Mouse (Mus musculus): ENCODE measurements around the gene Rgs7bp. TPM values are rescaled to one million over a fixed set of nuclear protein-coding genes. Genes with fewer than 3 reads are reported as not detected.

Gene Rgs7bp
- polyA plus RNA-seq, 1 experiment = 0.19 TPM

DNA sequence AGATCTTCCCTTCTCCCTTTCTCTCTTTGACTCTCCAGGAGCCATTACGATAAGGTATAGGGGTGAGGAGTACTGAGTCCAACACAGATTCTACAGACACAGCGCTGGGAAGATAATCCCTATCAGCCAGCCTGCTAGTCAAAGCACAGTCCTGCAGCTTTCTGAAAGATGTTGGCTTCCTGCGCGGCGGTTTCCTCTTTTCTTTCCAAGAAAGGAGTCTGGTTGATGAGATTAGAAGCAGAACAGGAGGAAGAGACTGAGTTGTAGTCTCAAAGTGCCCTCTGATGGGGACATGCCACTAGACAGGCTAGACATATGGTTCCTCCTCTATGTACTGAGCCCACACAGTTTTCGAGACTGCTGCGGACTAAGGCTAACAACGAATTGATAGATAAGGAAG is 6.1 kb downstream of the Rgs7bp start:
- Histone ChIP-seq H3K4me3 (ENCODE audit: control insufficient read depth, insufficient read depth, low read length) (no peak overlapping the region), H3K27me3 (ENCODE audit: control insufficient read depth, insufficient read depth, low read length) (no peaks in the 10 kb centered on the region; the same call in 1 of the 2 replicates), H3K27ac (ENCODE audit: control insufficient read depth, insufficient read depth, low read length) (no peak overlapping the region), H3K36me3 (ENCODE audit: control insufficient read depth, insufficient read depth, low read length) (no peaks in the 10 kb centered on the region), H3K4me1 (replicated peaks; ENCODE audit: control insufficient read depth, insufficient read depth, low read length) (peaks cover 6% of the 10 kb centered on the region)
- TF ChIP-seq POLR2A (IDR thresholded peaks at IDR 0.05; ENCODE audit: control insufficient read depth, extremely low read depth, insufficient read depth, low read length, poor library complexity) = no peak
- TF ChIP-seq CTCF (IDR thresholded peaks at IDR 0.05; ENCODE audit: borderline replicate concordance, control insufficient read depth, extremely low read depth, insufficient read depth, low read length, poor library complexity) = no peak
- 6% methylated on average over 8 of the region's 8 CpGs for WGBS
- DNase-seq = no peak

DNA sequence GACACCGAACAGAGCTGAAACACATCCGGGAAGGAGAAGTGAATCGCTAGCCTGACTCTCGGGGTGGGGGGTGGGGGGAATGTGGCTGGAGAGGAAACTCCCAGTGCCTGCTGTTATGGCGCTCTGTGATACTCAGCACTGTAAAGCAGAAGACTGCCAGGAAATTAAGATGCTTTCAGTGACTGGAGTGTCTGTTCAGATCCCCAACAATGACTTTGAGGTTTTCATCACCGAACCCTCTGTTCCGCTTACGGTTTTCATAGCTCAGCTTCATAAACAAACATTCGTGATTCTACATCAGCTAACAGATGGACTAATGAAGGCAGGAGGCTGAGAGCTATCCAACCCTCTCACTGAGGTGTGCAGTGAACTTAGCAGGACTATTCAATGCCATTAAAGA is 7.4 kb downstream of the Rgs7bp start:
- Histone ChIP-seq H3K27ac (ENCODE audit: control insufficient read depth, insufficient read depth, low read length) (no peak overlapping the region), H3K36me3 (ENCODE audit: control insufficient read depth, insufficient read depth, low read length) (no peaks in the 10 kb centered on the region), H3K4me1 (replicated peaks; ENCODE audit: control insufficient read depth, insufficient read depth, low read length) (peaks cover 3% of the 10 kb centered on the region), H3K27me3 (ENCODE audit: control insufficient read depth, insufficient read depth, low read length) (no peaks in the 10 kb centered on the region), H3K4me3 (ENCODE audit: control insufficient read depth, insufficient read depth, low read length) (no peak overlapping the region)
- WGBS = 3% methylated on average over 9 of the region's 9 CpGs
- no peak for DNase-seq
- TF ChIP-seq CTCF (IDR thresholded peaks at IDR 0.05; ENCODE audit: borderline replicate concordance, control insufficient read depth, extremely low read depth, insufficient read depth, low read length, poor library complexity) (no peak), POLR2A (IDR thresholded peaks at IDR 0.05; ENCODE audit: control insufficient read depth, extremely low read depth, insufficient read depth, low read length, poor library complexity) (no peak)

DNA sequence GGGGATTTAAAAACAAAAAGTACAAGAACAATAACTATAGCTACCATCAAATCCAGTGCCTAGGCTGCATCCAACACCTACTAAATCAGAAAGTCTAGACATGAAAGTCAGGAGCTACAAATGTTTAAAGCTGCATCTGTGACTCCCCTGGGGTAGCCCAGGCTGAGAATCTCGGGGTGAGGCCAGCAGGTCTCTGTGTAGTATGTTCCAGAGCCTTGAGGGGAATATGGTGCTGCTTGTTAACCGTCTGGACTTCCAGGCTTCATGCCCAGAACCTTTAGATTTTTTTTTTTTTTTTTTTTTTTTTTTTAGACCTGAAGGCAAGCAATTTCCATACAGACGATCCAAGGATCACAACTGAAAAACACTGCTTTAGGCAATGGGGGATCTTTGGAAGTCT is 10.8 kb downstream of the Rgs7bp start:
- Histone ChIP-seq H3K27me3 (ENCODE audit: control insufficient read depth, insufficient read depth, low read length) (no peaks in the 10 kb centered on the region), H3K27ac (ENCODE audit: control insufficient read depth, insufficient read depth, low read length) (no peak overlapping the region), H3K4me3 (ENCODE audit: control insufficient read depth, insufficient read depth, low read length) (no peak overlapping the region), H3K36me3 (ENCODE audit: control insufficient read depth, insufficient read depth, low read length) (no peaks in the 10 kb centered on the region), H3K4me1 (replicated peaks; ENCODE audit: control insufficient read depth, insufficient read depth, low read length) (peaks cover 3% of the 10 kb centered on the region)
- TF ChIP-seq CTCF (IDR thresholded peaks at IDR 0.05; ENCODE audit: borderline replicate concordance, control insufficient read depth, extremely low read depth, insufficient read depth, low read length, poor library complexity) (no peak), POLR2A (IDR thresholded peaks at IDR 0.05; ENCODE audit: control insufficient read depth, extremely low read depth, insufficient read depth, low read length, poor library complexity) (no peak)
- no peak for DNase-seq
- 83% methylated on average over 3 of the region's 3 CpGs for WGBS

DNA sequence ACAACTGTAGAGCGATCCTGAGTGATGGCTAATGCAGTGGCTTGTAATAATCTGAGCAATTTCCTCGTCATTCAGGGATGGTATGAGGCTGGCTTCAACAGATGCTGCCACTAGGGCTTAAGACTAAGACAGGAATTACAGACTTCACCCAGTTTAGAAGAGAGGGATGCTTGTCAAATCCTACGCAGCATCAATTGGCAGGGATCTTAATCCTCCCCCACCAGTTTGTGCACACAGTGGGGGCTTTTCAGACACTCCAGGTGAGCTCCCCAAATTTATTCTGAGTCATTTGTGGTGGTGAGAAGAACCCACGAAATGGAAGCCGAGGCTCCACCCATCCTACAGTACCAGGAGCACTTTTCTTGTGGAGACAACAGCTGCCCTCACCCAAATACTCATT is 16.4 kb downstream of the Rgs7bp start:
- H3K4me3 ChIP-seq (ENCODE audit: control insufficient read depth, insufficient read depth, low read length) = no peak overlapping the region
- no peak overlapping the region for H3K27ac ChIP-seq (ENCODE audit: control insufficient read depth, insufficient read depth, low read length)
- DNase-seq = no peak
- WGBS = 90% methylated on average over 5 of the region's 5 CpGs
- TF ChIP-seq POLR2A (IDR thresholded peaks at IDR 0.05; ENCODE audit: control insufficient read depth, extremely low read depth, insufficient read depth, low read length, poor library complexity) (no peak), CTCF (IDR thresholded peaks at IDR 0.05; ENCODE audit: borderline replicate concordance, control insufficient read depth, extremely low read depth, insufficient read depth, low read length, poor library complexity) (no peak)
- H3K36me3 ChIP-seq (ENCODE audit: control insufficient read depth, insufficient read depth, low read length) = no peaks in the 10 kb centered on the region
- no peaks in the 10 kb centered on the region for H3K27me3 ChIP-seq (ENCODE audit: control insufficient read depth, insufficient read depth, low read length)
- H3K4me1 ChIP-seq (replicated peaks; ENCODE audit: control insufficient read depth, insufficient read depth, low read length) = no peaks in the 10 kb centered on the region

DNA sequence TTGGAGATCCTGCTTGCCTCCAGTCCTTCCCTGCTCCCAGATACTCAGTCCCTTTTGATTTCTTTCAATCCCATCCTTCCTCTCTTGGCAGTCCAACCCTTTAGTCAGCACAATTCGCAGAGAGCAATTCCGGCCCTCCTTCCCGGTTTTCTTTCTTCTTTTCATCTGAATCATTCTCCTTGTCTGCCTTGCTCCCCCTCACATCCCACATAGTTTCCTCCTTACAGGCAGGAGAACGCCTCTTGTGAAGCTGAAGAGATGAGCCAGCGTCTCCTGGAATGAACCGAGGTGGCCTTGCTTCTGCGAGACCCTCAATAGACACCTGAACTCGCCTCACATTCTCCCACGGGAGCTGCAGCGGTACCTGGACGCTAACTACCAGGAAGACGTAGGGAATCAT is 16.9 kb downstream of the Rgs7bp start:
- WGBS = 96% methylated on average over 12 of the region's 12 CpGs
- Histone ChIP-seq H3K4me3 (ENCODE audit: control insufficient read depth, insufficient read depth, low read length) (no peak overlapping the region), H3K36me3 (ENCODE audit: control insufficient read depth, insufficient read depth, low read length) (no peaks in the 10 kb centered on the region), H3K27me3 (ENCODE audit: control insufficient read depth, insufficient read depth, low read length) (no peaks in the 10 kb centered on the region), H3K4me1 (replicated peaks; ENCODE audit: control insufficient read depth, insufficient read depth, low read length) (no peaks in the 10 kb centered on the region), H3K27ac (ENCODE audit: control insufficient read depth, insufficient read depth, low read length) (no peak overlapping the region)
- no peak for DNase-seq
- TF ChIP-seq CTCF (IDR thresholded peaks at IDR 0.05; ENCODE audit: borderline replicate concordance, control insufficient read depth, extremely low read depth, insufficient read depth, low read length, poor library complexity) = no peak
- no peak for TF ChIP-seq POLR2A (IDR thresholded peaks at IDR 0.05; ENCODE audit: control insufficient read depth, extremely low read depth, insufficient read depth, low read length, poor library complexity)

DNA sequence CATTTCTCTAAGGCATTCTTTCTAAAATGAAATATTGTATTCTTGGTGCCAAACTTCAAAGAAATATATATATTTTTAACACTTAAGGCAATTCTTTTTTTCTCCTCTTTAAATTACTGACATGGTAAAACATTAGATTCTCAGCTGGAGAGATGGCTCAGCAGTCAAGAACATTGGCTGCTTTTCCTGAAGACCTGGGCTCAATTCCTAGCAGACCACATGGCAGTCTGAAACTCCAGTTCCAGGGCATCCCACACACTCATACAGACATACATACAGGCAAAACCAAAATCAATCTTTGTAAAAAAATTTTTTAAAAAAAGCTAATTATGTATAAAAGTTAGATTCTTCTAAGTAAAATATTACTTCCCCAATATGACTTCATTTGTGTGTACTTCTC is 22.8 kb downstream of the Rgs7bp start:
- no peak for DNase-seq
- TF ChIP-seq POLR2A (IDR thresholded peaks at IDR 0.05; ENCODE audit: control insufficient read depth, extremely low read depth, insufficient read depth, low read length, poor library complexity) = no peak
- TF ChIP-seq CTCF (IDR thresholded peaks at IDR 0.05; ENCODE audit: borderline replicate concordance, control insufficient read depth, extremely low read depth, insufficient read depth, low read length, poor library complexity) = no peak
- Histone ChIP-seq H3K4me3 (ENCODE audit: control insufficient read depth, insufficient read depth, low read length) (no peak overlapping the region), H3K27ac (ENCODE audit: control insufficient read depth, insufficient read depth, low read length) (no peak overlapping the region), H3K4me1 (replicated peaks; ENCODE audit: control insufficient read depth, insufficient read depth, low read length) (no peaks in the 10 kb centered on the region), H3K36me3 (ENCODE audit: control insufficient read depth, insufficient read depth, low read length) (no peaks in the 10 kb centered on the region), H3K27me3 (ENCODE audit: control insufficient read depth, insufficient read depth, low read length) (no peaks in the 10 kb centered on the region)

DNA sequence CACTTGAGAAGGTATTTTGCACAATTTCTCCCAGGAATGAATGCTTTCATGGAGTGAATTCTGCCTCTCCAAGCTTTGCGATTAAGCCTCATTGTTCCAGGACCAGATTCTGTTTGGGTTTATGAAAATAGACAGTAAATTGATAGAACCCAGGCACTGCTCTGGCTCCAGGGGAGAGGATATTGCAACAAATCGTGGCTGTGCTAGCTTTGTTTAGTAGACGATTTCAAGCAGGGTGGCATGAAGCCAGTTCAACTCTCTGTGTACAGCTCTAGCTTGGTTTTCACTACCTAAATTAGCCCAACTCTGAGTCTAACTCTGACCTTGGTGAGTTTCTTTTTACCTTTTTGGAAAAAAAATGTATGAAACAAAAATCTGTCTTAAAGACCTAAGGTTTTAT is 26.5 kb downstream of the Rgs7bp start:
- Histone ChIP-seq H3K27ac (ENCODE audit: control insufficient read depth, insufficient read depth, low read length) (no peak overlapping the region), H3K27me3 (ENCODE audit: control insufficient read depth, insufficient read depth, low read length) (no peaks in the 10 kb centered on the region), H3K36me3 (ENCODE audit: control insufficient read depth, insufficient read depth, low read length) (no peaks in the 10 kb centered on the region), H3K4me1 (replicated peaks; ENCODE audit: control insufficient read depth, insufficient read depth, low read length) (no peaks in the 10 kb centered on the region), H3K4me3 (ENCODE audit: control insufficient read depth, insufficient read depth, low read length) (no peak overlapping the region)
- TF ChIP-seq CTCF (IDR thresholded peaks at IDR 0.05; ENCODE audit: borderline replicate concordance, control insufficient read depth, extremely low read depth, insufficient read depth, low read length, poor library complexity) (no peak), POLR2A (IDR thresholded peaks at IDR 0.05; ENCODE audit: control insufficient read depth, extremely low read depth, insufficient read depth, low read length, poor library complexity) (no peak)
- DNase-seq = no peak
- 95% methylated on average over 3 of the region's 3 CpGs for WGBS
